Mouse (Mus musculus) kidney, adult 8-10 months (tissue): ENCODE measurements at regions not wholly inside any gene's neighbourhood (a gene's known extent, or its start where the extent isn't known, plus 50 kb on each side); places are given as distances from the start of the nearest gene placed in this dataset.

ENCODE experiments used
- DNase-seq, 2 experiments: peaks; one replicate each; pipeline ENCODE4 v3.0.0; 2022

- peak; percentile 3 to 5 for DNase-seq
Observed at GRCm38 (mm10) chr16:78156138-78156875, 145.0 kb upstream of the Cxadr start.

GRCm38 (mm10) chr16:78153899-78154605 is 147.2 kb upstream of the Cxadr start:
- no peak for DNase-seq

GRCm38 (mm10) chr16:78144146-78144545 is 157.1 kb upstream of the Cxadr start:
- DNase-seq: no peak

- DNase-seq: no peak
Observed at GRCm38 (mm10) chr16:78135501-78135900, 165.8 kb upstream of the Cxadr start.

GRCm38 (mm10) chr16:78134531-78134930 is 166.8 kb upstream of the Cxadr start:
- DNase-seq: no peak

- no peak for DNase-seq
Observed at GRCm38 (mm10) chr16:78121668-78122067, 179.6 kb upstream of the Cxadr start.

- no peak for DNase-seq
Observed at GRCm38 (mm10) chr16:78120346-78120899, 180.9 kb upstream of the Cxadr start.

- no peak for DNase-seq
Observed at GRCm38 (mm10) chr16:78104246-78104645, 197.0 kb upstream of the Cxadr start.

- no peak for DNase-seq
Observed at GRCm38 (mm10) chr16:78101415-78102326, 199.6 kb upstream of the Cxadr start.

- DNase-seq: no peak
Observed at GRCm38 (mm10) chr16:78099842-78100241, 201.4 kb upstream of the Cxadr start.

- DNase-seq: no peak
Observed at GRCm38 (mm10) chr16:78099114-78099513, 202.2 kb upstream of the Cxadr start.

- DNase-seq: no peak
Observed at GRCm38 (mm10) chr16:78098555-78098954, 202.7 kb upstream of the Cxadr start.

- DNase-seq: no peak
Observed at GRCm38 (mm10) chr16:78096571-78096970, 204.7 kb upstream of the Cxadr start.

- DNase-seq: no peak
Observed at GRCm38 (mm10) chr16:78090155-78090554, 211.1 kb upstream of the Cxadr start.

GRCm38 (mm10) chr16:78067532-78068118 is 233.7 kb upstream of the Cxadr start:
- DNase-seq: no peak

GRCm38 (mm10) chr16:78060516-78060915 is 240.8 kb upstream of the Cxadr start:
- no peak for DNase-seq

- DNase-seq: no peak
Observed at GRCm38 (mm10) chr16:78057549-78057948, 243.7 kb upstream of the Cxadr start.

- no peak for DNase-seq
Observed at GRCm38 (mm10) chr16:78052133-78052532, 249.2 kb upstream of the Cxadr start.

- DNase-seq: no peak
Observed at GRCm38 (mm10) chr16:78040149-78040920, 261.0 kb upstream of the Cxadr start.

GRCm38 (mm10) chr16:78019605-78020285 is 281.5 kb upstream of the Cxadr start:
- no peak for DNase-seq

GRCm38 (mm10) chr16:78015401-78015800 is 285.9 kb upstream of the Cxadr start:
- no peak for DNase-seq
